Mouse (Mus musculus) liver, adult 2 months (tissue): Measurements from ENCODE around the gene E2f4. TPM values are rescaled to one million over a fixed set of nuclear protein-coding genes. Genes with fewer than 3 reads are reported as not detected.

Experiments
- DNase-seq: peaks from one replicate; pipeline ENCODE4 v3.0.0-alpha.2; 2011; ENCODE audit warnings: low read depth, low spot score; ENCODE audit errors: extremely low read depth
- H3K27ac ChIP-seq: fragments of 200-500 bp; replicated peaks from 2 replicates; pipeline ENCODE4 v1.5.1; 2012; ENCODE audit warnings: low read depth, mild to moderate bottlenecking, control low read depth, inconsistent platforms, low read length; ENCODE audit not compliant: insufficient read depth
- H3K27me3 ChIP-seq: fragments of 200-500 bp; 2 replicates; pipeline ENCODE4 v1.6.1; 2012; ENCODE audit warnings: mild to moderate bottlenecking, moderate library complexity, low read length, inconsistent platforms; ENCODE audit not compliant: control insufficient read depth, insufficient read depth
- H3K36me3 ChIP-seq: fragments of 200-500 bp; 2 replicates; pipeline ENCODE4 v1.6.1; 2012; ENCODE audit warnings: low read length, inconsistent platforms; ENCODE audit not compliant: control insufficient read depth, insufficient read depth
- H3K4me1 ChIP-seq: fragments of 200-500 bp; 2 replicates; pipeline ENCODE4 v1.6.1; 2011; ENCODE audit warnings: low read length; ENCODE audit not compliant: control insufficient read depth, insufficient read depth
- H3K4me3 ChIP-seq: fragments of 200-500 bp; 2 replicates; pipeline ENCODE4 v1.5.1; 2011; ENCODE audit warnings: low read depth, mild to moderate bottlenecking, control low read depth, low read length, moderate library complexity; ENCODE audit not compliant: insufficient read depth
- H3K79me2 ChIP-seq: fragments of 200-500 bp; 2 replicates; pipeline ENCODE4 v1.6.1; 2012; ENCODE audit warnings: inconsistent platforms, mild to moderate bottlenecking, low read length, moderate library complexity; ENCODE audit not compliant: control insufficient read depth, insufficient read depth
- H3K9ac ChIP-seq: fragments of 200-500 bp; 2 replicates; pipeline ENCODE4 v1.6.1; 2012; ENCODE audit warnings: low read depth, mild to moderate bottlenecking, control low read depth, inconsistent platforms, low read length
- CTCF ChIP-seq: fragments of 200-500 bp; IDR thresholded peaks from 2 replicates; pipeline ENCODE4 v1.5.1; 2011; ENCODE audit warnings: low read depth, low read length, control low read depth
- POLR2A ChIP-seq: fragments of 200-500 bp; IDR thresholded peaks from 2 replicates; pipeline ENCODE4 v1.6.1; 2011; ENCODE audit warnings: low read length, control low read depth; ENCODE audit not compliant: insufficient read depth; ENCODE audit errors: extremely low read depth
- WGBS: fragments of 180-500 bp; shearing (Covaris S2); methylation state at CpG from one replicate; pipeline ENCODE4 v1.1.7; 2018; 5-methylcytosine and 5-hydroxymethylcytosine counted together
- polyA plus RNA-seq: library from polyadenylated mRNA; depleted of rRNA; stranded (reverse); fragments of >200 nt; gene quantifications from 2 replicates; pipeline ENCODE4 v1.2.3, GENCODE M21; 2012
- total RNA-seq: library from RNA; depleted of rRNA; stranded (reverse); fragments of >200 nt; gene quantifications from 2 replicates; pipeline ENCODE4 v1.2.3, GENCODE M21; 2014

The E2f4 gene
- total and polyA plus RNA-seq, 2 experiments: 4.4 to 59.0 TPM

DNA sequence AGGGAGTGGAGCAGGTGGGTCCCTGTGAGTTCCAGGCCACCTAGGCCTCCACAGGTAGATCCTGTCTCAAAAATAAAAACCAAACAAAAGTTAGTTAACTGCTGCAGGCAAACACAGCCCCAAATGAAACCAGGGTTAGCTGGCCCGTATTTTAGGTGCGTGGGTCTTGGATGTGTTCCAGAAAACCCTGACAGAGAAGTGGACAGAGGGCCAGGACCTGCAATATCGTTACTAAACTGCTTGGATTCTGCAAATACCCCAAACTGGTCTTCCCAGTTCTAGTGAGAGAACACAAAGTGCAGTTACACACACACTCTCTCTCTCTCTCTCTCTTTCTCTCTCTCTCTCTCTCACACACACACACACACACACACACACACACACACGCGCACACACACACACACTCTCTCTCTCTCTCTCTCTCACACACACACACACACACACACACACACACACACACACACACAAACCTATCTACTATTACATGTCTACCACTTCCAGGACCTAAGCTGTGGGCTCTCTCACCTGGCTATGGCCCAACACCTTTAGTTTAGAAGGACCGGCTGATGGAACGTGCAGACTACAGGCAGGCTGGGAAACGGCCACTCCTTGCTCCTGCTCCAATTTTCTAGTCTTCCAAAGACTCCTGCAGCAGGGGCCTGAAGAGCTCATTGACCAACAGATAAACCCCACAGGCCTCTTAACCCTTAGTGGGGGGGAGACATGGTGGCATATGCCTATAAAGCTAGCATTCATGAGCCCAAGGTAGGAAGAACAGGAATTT, 46.5 kb downstream of the E2f4 start:
- WGBS: 31% methylated on average over 7 of the region's 8 CpGs
- Histone ChIP-seq H3K9ac (no peak overlapping the region; the same call in 1 of the 2 replicates), H3K27ac (no peak overlapping the region), H3K36me3 (no peaks in the 10 kb centered on the region), H3K27me3 (peaks cover 2% of the 10 kb centered on the region; the same call in 1 of the 2 replicates), H3K79me2 (no peaks in the 10 kb centered on the region), H3K4me3 (no peak overlapping the region), H3K4me1 (no peaks in the 10 kb centered on the region; the same call in none of the 2 replicates)
- DNase-seq: no peak
- TF ChIP-seq CTCF (no peak), POLR2A (no peak)

DNA sequence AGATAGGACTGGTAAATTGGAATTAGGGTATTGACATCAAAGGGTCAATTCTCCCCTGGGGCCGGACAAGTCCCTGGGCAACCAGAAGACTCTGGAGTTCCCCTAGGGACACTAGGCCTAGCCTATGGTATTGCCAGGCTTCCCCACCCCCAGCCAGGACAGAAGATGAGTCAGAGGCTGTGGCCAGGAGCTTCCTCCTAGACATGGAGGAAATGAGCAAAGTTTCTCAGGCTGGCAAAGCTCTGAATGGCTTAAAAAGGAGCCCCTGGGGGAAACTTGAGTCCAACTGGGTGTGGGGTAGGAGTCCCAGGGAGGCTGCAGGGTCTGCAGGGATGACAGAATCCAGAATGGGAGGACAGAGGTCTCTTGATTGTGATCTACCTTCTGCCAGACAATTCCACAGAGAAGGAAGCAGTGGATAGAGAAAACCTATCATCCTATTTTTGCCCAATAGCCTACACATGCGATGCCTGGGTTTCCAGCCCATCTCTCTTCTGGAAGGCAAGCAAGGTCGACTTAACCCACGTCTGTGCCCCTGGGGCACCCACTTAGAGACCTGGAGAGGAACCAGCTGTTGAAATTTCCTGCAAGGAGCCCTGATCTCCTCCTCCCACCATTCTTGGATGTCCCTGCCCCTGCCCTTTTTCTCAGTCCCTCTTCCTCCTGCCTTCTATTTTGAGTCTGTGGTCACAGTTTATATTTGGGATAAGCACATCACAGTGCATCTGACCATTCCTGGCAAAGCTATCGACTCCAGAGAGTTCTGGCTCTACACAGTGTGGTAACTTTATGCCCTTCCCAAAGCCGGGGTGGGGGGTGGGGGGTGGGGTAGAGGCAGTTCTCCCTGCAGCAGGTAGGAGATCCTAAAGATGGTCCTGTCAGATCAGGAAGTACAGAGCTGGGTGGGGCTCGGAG, 47.9 kb downstream of the E2f4 start:
- 48% methylated on average over 7 of the region's 7 CpGs for WGBS
- DNase-seq: peak; percentile 28
- no peaks in the 10 kb centered on the region; the same call in none of the 2 replicates for H3K4me1 ChIP-seq

DNA sequence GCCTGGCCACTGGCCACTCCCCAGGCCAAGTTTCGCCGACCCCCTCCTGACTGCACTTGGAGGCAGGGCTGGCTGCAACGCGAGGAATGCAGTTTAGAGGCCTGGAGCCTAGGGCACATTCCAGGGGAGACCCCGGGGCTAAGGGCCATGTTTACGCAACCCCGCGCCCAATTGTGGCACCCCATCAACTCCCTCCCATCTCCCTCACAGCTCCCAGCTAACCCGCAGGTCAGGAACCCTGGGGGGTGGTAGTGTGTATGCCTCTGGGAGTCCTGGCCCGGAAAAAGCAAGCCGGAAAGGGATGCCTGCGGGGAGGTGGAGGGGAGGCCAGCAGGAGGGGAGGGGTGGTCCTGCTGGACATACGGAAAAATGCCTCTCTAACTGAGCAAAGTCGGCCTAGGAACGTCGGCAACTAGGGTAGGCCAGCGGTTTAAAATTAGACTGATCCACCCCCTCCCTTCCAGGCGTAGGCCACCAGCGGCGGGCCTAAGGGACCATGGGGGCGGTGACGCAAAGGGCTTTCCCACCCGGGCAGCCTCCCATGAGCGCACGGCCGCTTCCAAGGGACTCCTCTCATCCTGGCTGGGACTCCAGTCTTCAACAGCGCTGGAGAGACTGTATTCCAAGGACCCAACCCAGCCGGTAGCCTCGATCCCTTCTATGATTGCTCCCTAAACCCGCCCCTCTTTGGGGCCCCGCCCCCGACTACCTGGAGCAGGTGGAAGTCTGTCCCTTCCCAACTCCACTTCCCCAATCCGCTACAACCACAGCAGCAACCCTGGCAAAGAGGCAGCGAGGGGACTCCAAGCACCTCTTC, 49.4 kb downstream of the E2f4 start:
- H3K36me3 ChIP-seq: no peaks in the 10 kb centered on the region
- H3K9ac ChIP-seq: peak overlapping the region; percentile 79
- H3K27ac ChIP-seq: peak overlapping the region; percentile 27
- no peak for TF ChIP-seq POLR2A
- TF ChIP-seq CTCF: no peak
- H3K4me3 ChIP-seq: peak overlapping the region; percentile 87
- H3K4me1 ChIP-seq: no peaks in the 10 kb centered on the region; the same call in 1 of the 2 replicates
- peak; percentile 37 for DNase-seq
- 15% methylated on average over 34 of the region's 34 CpGs for WGBS
- no peaks in the 10 kb centered on the region for H3K79me2 ChIP-seq
- peaks cover 11% of the 10 kb centered on the region for H3K27me3 ChIP-seq

More for the DNA sequence above, 47.9 kb downstream of the E2f4 start:
- Histone ChIP-seq H3K79me2 (no peaks in the 10 kb centered on the region), H3K36me3 (no peaks in the 10 kb centered on the region), H3K27me3 (peaks cover 11% of the 10 kb centered on the region), H3K27ac (peak overlapping the region; percentile 59), H3K9ac (no peak overlapping the region), H3K4me3 (no peak overlapping the region)
- TF ChIP-seq POLR2A (no peak), CTCF (no peak)

DNA sequence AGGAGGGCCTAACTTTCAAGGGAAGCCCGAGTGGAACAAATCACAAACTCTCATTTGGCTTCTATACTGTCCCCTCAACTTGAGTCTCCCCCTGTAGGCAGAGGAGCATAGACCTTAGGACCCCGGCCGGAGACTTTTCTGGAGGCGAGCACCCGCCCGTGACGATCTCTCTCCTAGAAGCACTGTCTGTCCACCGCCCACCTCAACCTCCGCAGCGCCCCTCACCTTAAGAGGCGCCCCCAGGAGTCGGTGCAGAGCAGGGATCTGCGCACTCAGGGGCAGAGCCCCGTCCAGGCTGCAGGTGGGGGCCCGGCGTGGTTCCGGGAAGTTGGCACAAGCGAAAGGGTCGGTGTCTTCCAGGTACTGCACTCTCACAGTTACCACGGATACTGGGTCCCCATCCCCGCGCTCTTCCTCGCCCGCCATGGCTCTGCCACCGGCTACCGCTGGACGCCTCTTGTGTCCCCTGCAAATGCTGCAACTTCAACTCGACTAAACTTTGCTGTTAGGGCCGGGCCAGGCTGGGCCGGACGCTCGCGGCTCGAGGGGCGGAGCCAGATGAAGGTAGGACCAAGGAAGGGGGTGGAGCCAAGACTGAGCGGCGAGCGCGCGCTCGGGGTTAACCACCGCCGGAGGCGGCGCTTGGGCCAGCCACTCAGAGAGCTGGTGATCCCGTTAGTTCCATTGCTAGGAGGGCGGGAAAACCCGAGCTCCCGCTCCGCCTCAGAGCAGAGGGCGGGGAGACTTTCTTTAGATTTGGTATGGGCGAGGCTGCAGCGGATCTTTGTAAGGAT, 50.2 kb downstream of the E2f4 start, which contains the start of gene Fhod1:
TSS of gene Fhod1 (minus strand) at position 526 of the 794 bp plus-strand sequence.
- peaks cover 11% of the 10 kb centered on the region for H3K27me3 ChIP-seq
- TF ChIP-seq CTCF (no peak), POLR2A (peak; percentile 56)
- no peaks in the 10 kb centered on the region for H3K79me2 ChIP-seq
- H3K4me1 ChIP-seq: no peaks in the 10 kb centered on the region; the same call in 1 of the 2 replicates
- peak within 1 kb of the TSS; percentile 87 for H3K4me3 ChIP-seq
- no peaks in the 10 kb centered on the region for H3K36me3 ChIP-seq
- peak within 1 kb of the TSS; percentile 27 for H3K27ac ChIP-seq
- DNase-seq: peak; percentile 84
- H3K9ac ChIP-seq: peak within 1 kb of the TSS; percentile 79
- 2% methylated on average over 53 of the region's 53 CpGs for WGBS
